Comparison of ENCODE assay signal across 41 mouse cellular contexts in the genomic region with DNA sequence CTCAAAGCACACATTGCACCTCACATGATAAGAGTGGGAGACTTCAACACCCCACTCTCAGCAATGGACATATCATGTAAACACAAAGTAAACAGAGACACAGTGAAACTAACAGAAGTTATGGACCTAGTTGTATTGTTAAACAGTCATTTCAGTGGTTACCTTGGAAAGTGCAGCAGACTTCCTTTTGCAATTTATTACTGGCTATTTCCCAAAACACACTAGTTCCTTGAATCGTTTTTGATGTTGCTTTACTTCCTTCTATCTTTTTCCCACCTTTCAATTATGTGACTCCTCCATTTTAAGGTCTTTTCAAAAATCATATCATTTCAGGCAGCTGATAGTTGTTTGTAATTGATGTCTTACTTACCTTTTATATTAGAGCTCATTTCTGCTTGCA. TPM values are rescaled to one million over a fixed set of nuclear protein-coding genes. Genes with fewer than 3 reads are reported as not detected.
"Had no signal": no experiment of that assay in that cellular context is flagged by ENCODE, and none has a peak within 500 bp of the region (broad histone marks: within the 10 kb centered on the region; RNA-seq: fewer than 3 reads in every experiment).

No protein-coding gene starts in this region.

- H3K4me1 ChIP-seq: heart, embryonic 10.5 days; heart, embryonic 12.5 days; hindbrain, embryonic 10.5 days; hindbrain, embryonic 12.5 days; kidney, embryonic 15.5 days; limb, embryonic 10.5 days; limb, embryonic 12.5 days; liver, embryonic 13.5 days had no signal

- DNase-seq: gastrocnemius, adult 2 months; gastrocnemius, postnatal 10 days; gastrocnemius, postnatal 25 days; heart, postnatal 10 days; heart, postnatal 4 days; kidney, adult 11 months; kidney, adult 2 months; kidney, adult 9 months; kidney, postnatal 14 days; kidney, postnatal 36 days; layer of hippocampus, postnatal 36 days; liver, embryonic 13.5 days had no signal

- H3K36me3 ChIP-seq: heart, embryonic 10.5 days; heart, embryonic 12.5 days; hindbrain, embryonic 10.5 days; hindbrain, embryonic 12.5 days; kidney, embryonic 15.5 days; limb, embryonic 10.5 days; limb, embryonic 12.5 days; liver, embryonic 13.5 days had no signal

- H3K27ac ChIP-seq: gastrocnemius, adult 2 months; heart, embryonic 10.5 days; hindbrain, embryonic 10.5 days; hindbrain, embryonic 12.5 days; hindbrain, embryonic 14.5 days; kidney, embryonic 15.5 days; kidney, postnatal 0 days; limb, embryonic 10.5 days; limb, embryonic 12.5 days; liver, embryonic 13.5 days had no signal

- H3K4me3 ChIP-seq: gastrocnemius, adult 2 months; heart, embryonic 10.5 days; heart, embryonic 12.5 days; hindbrain, embryonic 10.5 days; hindbrain, embryonic 12.5 days; kidney, embryonic 15.5 days; limb, embryonic 10.5 days; limb, embryonic 12.5 days; liver, embryonic 13.5 days had no signal

- ATAC-seq: hindbrain, embryonic 16.5 days; intestine, embryonic 16.5 days had no signal

RNA-seq across cellular contexts. Expression of a gene that starts 43.5 kb away (rescaled TPM):
- total RNA-seq: gastrocnemius, adult 2 months; gastrocnemius, postnatal 10 days; gastrocnemius, postnatal 25 days; gastrocnemius, postnatal 4 days; heart, adult 18-20 months; heart, adult 8-10 months; heart, postnatal 10 days; heart, postnatal 25 days; heart, postnatal 4 days; layer of hippocampus, adult 18-20 months; layer of hippocampus, adult 8-10 months; layer of hippocampus, postnatal 14 days; layer of hippocampus, postnatal 36 days; left cerebral cortex, adult 18-20 months; left cerebral cortex, adult 8-10 months; left cerebral cortex, postnatal 10 days; left cerebral cortex, postnatal 25 days had no signal
- polyA plus RNA-seq: frontal cortex, adult 2 months; heart, embryonic 10.5 days; heart, embryonic 12.5 days; heart, embryonic 14.5 days; heart, embryonic 16.5 days; hindbrain, embryonic 10.5 days; hindbrain, embryonic 12.5 days; hindbrain, embryonic 14.5 days; hindbrain, embryonic 16.5 days; intestine, embryonic 14.5 days; intestine, embryonic 16.5 days; kidney, adult 2 months; kidney, embryonic 15.5 days; kidney, postnatal 0 days; large intestine, adult 2 months; limb, embryonic 10.5 days; limb, embryonic 12.5 days; limb, embryonic 14.5 days; liver, embryonic 11.5 days; liver, embryonic 13.5 days had no signal
